Mouse (Mus musculus): ENCODE results near the gene Gli1.

Gene Gli1

DNA sequence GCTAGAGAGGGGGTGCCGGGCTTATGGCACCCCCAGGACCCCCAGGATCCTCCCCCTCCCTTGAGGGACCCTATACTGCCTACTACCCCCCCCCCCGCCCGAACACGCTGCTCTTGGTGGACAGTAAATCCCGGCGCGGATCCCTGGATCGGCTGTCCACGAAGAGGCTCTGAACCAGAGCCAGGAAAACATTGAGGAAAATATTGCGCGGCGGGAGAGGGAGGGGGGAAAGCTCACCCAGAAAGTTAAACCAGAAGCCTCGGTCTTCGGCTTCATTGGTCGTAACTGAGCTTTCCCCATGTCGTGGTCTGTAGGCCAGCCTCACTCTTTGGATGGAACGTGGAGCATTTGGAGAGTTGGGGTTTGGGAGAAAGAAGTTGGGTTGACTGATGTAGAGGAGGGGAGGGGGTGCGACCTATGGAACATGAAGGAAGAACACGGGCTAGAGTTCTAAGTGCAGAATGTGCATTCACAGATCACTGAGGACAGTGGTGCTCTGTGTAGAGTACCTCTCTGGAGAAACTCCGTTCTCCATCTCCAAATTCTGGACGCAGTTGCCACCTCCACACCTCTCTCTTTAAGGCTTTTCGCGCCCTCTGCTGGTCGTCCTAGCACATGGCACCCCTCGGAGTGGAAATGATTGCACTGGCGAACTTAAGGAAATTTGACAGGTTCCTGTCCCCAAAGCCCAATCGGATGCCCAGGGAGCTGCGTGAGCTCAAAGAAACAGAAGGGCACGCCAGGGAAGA is at the start of gene Gli1:
Gene Gli1 (minus strand): TSS at position 84 of the 749 bp plus-strand sequence.
- DNase-seq, result peak; percentile 83

DNA sequence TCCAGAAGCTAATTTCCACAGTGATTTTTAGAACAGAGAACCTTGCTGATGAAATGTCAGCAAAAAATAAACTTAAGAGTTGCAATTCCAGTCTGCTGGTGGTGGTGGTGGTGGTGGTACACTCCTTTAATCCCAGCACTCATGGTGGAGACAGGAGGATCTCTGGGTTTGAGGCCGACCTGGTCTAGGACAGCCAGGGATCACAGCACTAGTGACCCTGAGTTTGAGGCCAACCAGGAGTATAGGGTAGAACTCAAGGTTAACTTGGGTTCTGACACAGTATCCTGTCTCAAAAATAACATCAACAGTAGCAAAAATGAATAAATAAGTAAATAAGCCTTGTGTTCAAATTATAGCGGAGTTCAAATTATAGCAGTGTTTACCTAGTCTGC is 40.0 kb upstream of the Gli1 start:
- no peak for DNase-seq

- peak; percentile 71 for DNase-seq
Measured at GRCm38 (mm10) chr10:127380767-127381742, 39.3 kb upstream of the Gli1 start.

GRCm38 (mm10) chr10:127380251-127380691 is 38.5 kb upstream of the Gli1 start, which contains the start of gene R3hdm2:
TSS of gene R3hdm2 (plus strand) at chr10:127380327.
- peak; percentile 91 for DNase-seq

DNA sequence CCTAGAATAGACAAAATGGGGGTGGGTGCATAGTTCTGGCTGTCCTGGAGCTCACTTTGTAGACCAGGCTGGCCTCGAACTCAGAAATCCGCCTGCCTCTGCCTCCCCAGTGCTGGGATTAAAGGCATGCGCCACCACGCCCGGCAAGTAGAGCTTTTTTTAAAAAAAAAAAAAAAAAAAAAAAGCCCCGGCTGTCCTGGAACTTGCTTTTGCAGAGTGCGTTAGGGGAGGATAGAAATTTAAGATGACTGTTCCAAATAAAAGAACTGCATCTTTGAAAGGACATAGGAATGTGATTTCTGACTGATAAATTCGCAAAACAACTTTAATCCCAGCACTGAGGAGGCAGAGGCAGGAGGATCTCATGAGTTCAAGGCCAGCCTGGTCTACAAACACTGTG is 37.9 kb upstream of the Gli1 start:
- DNase-seq, result no peak

DNA sequence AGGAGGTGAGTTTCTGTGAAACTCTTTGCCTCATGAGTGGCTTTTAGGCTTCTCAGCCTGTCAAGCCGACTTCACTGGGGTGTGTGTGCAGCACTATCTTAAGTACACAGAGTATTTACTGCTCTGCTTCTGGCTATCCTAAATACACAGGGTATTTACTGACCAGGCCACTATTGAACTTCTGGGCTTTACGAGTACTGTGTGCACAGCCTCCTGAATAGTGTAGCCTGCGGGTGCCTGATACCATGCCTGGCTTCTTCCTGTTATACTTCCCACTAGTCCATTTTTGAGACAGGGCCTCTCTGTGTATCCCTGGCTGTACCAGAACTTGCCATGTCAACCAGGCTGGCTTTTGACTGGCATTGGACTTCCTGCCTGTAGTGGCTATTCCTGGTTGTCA is 35.9 kb upstream of the Gli1 start:
- no peak for DNase-seq

DNA sequence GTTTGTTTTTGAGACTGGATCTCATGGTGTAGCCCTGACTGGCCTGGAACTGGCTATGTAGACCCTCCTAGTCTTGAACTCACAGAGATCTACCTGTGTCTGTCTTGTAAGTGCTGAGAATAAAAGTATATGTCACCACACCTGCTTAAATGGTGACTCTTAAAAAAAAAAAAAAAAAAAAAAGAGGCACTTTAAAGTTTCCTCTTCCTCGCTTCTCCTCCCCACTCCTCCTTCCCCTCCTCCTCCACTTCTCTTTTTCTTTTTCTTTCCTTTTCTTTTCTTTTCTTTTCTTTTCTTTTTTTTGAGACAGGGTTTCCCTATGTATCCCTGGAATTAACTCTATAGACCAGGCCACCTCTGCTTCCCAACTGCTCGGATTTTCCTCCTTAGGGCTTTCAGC is 29.2 kb upstream of the Gli1 start:
- DNase-seq, result no peak

DNA sequence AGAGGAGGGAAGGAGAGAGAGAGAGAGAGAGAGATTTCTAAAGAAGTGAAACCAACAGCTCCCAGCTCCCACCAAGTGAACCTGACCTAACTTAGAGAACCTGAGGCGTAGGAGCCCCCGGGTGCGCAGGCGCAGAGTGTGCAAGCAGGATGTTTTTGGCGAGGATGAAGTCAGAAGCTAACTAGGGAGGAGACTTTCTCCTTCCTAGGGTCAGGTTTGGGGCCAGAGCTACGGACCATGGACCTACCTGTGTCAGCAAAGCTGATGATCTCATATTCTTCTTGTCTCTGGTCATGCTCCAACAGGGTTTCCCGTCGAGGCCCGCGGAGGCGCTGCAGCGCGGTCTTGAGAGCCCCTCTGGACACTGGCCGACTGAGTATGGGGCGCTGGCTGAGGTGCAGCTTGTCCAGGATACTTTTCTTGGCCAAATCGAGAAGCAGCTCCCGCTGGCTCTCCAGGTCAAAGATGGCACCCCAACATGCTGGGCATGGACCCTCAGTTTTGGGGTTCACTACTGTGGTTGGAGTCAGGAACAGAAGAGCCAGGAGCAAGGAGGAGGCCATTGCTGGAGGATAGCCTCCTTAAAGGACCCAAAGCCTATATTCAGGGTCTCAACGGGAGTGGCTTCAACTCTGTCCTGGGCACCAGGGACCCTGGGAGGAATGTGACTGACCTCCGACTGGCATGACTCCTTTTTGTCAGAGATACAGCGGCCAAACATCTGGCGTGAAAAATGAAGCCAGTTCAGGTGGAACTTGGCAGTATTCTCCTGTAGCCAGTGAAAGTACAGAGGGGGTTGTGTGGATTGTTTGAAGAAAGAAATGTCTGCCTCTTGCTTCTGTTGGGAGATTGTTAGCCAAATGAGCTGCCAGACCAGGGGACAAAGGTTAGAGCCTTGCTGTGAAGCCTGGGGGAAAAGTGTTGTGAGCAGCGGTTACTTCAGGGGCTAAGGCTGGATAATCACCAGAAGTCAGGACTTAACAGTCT is 28.4 kb upstream of the Gli1 start, which contains the start of gene Inhbc:
Gene Inhbc (minus strand): TSS at position 598 of the 987 bp plus-strand sequence.
- no peak for DNase-seq

DNA sequence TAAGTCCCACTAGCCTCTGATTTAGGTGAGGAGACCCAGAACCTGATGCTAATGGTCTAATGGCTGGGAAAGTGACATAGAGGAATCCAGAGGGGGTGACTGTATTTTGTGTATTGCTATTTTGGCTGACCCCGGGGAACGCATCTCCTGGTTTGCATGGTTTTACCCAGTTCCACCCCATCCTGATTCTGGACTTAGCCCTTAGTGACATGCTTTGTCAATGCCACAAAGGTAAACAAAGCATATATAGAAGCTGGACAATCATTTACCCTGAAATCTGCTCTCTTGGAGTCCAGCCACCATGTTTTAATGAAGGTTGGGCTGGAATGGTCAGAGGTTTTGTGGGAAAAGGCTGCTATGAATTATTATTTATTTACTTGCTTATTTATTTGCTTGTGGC is 26.5 kb upstream of the Gli1 start:
- no peak for DNase-seq

DNA sequence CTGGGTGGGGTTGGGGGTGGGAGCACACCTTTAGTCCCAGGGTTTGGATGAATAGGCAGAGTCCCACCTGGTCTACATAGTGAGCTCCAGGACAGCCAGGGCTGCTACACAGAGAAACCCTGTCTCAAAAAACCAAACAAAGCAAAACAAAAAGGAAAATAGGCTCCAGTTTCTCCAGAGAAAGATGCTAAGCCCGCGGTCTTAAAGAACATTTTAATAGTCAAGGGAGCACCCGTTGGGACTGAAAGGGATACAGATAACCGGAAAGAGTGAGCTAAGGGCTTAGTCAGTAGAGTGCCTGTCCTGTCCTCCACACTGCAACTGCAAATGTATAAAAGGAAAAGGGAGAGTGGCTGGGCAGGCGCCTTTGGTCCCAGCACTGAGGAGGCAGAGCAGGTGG is 25.3 kb upstream of the Gli1 start:
- DNase-seq, result no peak

GRCm38 (mm10) chr10:127360714-127361113 is 18.9 kb upstream of the Gli1 start:
- DNase-seq, result no peak

- DNase-seq, result no peak
Measured at GRCm38 (mm10) chr10:127355336-127355735, 13.6 kb upstream of the Gli1 start.

GRCm38 (mm10) chr10:127353909-127354895 is 12.4 kb upstream of the Gli1 start, which contains the start of gene Inhbe:
TSS of gene Inhbe (minus strand) at chr10:127354411.
- no peak for DNase-seq

GRCm38 (mm10) chr10:127352766-127353165 is 11.0 kb upstream of the Gli1 start:
- no peak for DNase-seq

- DNase-seq, result no peak
Measured at GRCm38 (mm10) chr10:127352187-127352586, 10.4 kb upstream of the Gli1 start.

DNA sequence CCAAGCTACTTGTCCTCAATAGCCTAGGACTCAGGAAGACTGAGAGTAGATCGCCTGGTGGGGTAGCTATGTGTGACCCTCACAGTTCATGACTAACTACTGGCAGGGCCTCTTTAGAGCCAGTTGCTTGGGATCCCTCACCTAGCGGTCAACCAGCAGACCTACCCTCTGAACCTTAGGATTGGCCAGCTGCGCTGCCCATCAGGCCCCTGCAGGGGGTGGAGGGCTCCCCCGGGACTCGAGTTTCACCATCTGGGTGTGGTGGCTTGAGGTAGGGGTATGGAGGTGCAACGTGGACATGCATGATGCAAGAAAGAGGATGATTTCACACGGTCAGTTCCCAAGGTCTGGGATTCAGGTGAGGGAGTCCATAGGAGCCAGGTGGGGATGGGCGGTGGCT is 9.9 kb upstream of the Gli1 start:
- DNase-seq, result no peak

GRCm38 (mm10) chr10:127351285-127351595 is 9.5 kb upstream of the Gli1 start:
- no peak for DNase-seq

- DNase-seq, result peak; percentile 81
Measured at GRCm38 (mm10) chr10:127350594-127351284, 9.0 kb upstream of the Gli1 start.

GRCm38 (mm10) chr10:127349810-127350209 is 8.0 kb upstream of the Gli1 start:
- DNase-seq, result no peak

- DNase-seq, result no peak
Measured at GRCm38 (mm10) chr10:127348957-127349356, 7.2 kb upstream of the Gli1 start.

GRCm38 (mm10) chr10:127346173-127346572 is 4.4 kb upstream of the Gli1 start:
- DNase-seq, result no peak
